Mouse (Mus musculus): Measurements from ENCODE around the gene Gbx1. TPM values are rescaled to one million over a fixed set of nuclear protein-coding genes. Genes with fewer than 3 reads are reported as not detected.

Gbx1 gene
- total and polyA plus RNA-seq, 2 experiments from 2014 or later: 4.1 to 6.5 TPM

DNA sequence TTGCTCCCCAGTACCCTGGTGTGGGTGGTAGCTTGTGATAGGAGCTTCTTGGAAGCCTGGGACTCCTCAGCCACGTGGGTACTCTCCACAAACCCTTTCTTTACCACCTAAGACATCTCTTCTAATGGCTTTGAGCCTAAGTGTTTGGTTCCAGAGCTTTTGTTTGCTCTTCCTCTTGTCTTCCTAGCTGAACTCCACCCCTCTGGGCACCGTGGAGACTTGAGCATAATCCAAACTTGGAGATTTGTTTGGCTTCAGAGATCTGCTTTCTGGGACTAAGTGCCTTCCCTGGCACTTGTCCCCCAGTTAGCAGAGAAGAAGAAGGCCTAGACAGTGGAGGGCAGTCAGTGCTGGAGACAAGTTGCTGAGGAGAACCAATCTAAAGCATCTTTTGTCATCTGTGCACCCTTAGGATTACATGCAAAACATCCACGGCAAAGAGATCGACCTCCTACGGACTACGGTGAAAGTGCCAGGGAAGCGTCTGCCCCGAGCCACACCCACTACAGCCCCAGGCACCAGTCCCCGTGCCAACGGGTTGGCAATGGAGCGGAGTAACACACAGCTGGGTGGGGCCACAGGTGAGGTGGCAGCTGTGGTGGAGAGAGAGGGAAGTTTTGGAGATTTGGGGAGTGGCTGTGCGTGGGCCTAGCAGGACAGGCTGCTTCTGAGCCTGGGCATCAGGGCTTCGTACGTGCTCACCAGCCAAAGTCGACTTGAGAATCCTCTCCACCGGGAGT, 34.3 kb downstream of the Gbx1 start:
- no peaks in the 10 kb centered on the region for H3K4me1 ChIP-seq (ENCODE audit: insufficient read depth, low read length)
- peaks cover 56% of the 10 kb centered on the region for H3K36me3 ChIP-seq (ENCODE audit: insufficient read depth, low read length)
- WGBS: 73% methylated on average over 16 of the region's 16 CpGs
- DNase-seq (ENCODE audit: low spot score) (no peak), ATAC-seq (no peak)
- no peak for TF ChIP-seq CTCF (IDR thresholded peaks at IDR 0.05; ENCODE audit: low read depth)
- no peak overlapping the region for H3K4me3 ChIP-seq (ENCODE audit: low read length)
- H3K9ac ChIP-seq (replicated peaks; ENCODE audit: low read length): no peak overlapping the region
- no peak overlapping the region for H3K27ac ChIP-seq
- H3K4me2 ChIP-seq (ENCODE audit: low read depth, low read length): no peak overlapping the region
- H3K27me3 ChIP-seq (ENCODE audit: insufficient read depth, low read length): no peaks in the 10 kb centered on the region
- no peaks in the 10 kb centered on the region for H3K9me3 ChIP-seq (ENCODE audit: low read length)

GRCm38 (mm10) chr5:24490413-24490920, 36.5 kb downstream of the Gbx1 start:
- H3K4me3 ChIP-seq (ENCODE audit: low read length): no peak overlapping the region
- DNase-seq (ENCODE audit: low spot score): peak; percentile 57
- peaks cover 12% of the 10 kb centered on the region for H3K4me1 ChIP-seq (ENCODE audit: insufficient read depth, low read length)
- WGBS: 71% methylated on average over 14 of the region's 14 CpGs
- no peaks in the 10 kb centered on the region for H3K27me3 ChIP-seq (ENCODE audit: insufficient read depth, low read length)
- TF ChIP-seq CTCF (IDR thresholded peaks at IDR 0.05; ENCODE audit: low read depth): no peak
- H3K27ac ChIP-seq: no peak overlapping the region
- H3K36me3 ChIP-seq (ENCODE audit: insufficient read depth, low read length): peaks cover 57% of the 10 kb centered on the region
- no peak overlapping the region for H3K9ac ChIP-seq (replicated peaks; ENCODE audit: low read length)
- no peak; the same call in 1 of the 2 replicates for ATAC-seq
- H3K4me2 ChIP-seq (ENCODE audit: low read depth, low read length): no peak overlapping the region
- no peaks in the 10 kb centered on the region for H3K9me3 ChIP-seq (ENCODE audit: low read length)

DNA sequence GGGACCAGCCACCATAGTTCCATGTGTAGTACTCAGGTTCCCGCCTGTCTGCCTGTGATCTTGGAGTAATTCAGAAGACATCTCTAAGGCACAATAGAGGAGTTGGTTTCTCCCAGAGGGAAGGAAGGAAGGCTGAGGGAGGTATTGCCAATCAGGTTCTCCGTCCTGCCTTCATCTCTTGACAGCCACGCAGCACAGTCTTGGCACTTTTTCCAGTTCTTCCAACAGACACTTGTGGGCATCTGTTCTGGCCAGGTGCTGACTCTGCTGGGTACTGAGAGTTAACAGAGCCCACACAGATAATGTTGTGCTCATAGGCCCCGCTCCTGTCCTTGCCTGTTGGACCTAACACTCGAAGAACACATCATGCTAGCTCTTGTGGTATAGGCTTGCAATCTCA, 40.3 kb downstream of the Gbx1 start:
- H3K4me1 ChIP-seq (ENCODE audit: insufficient read depth, low read length): peaks cover 20% of the 10 kb centered on the region
- no peak for TF ChIP-seq CTCF (IDR thresholded peaks at IDR 0.05; ENCODE audit: low read depth)
- no peaks in the 10 kb centered on the region for H3K9me3 ChIP-seq (ENCODE audit: low read length)
- no peaks in the 10 kb centered on the region for H3K27me3 ChIP-seq (ENCODE audit: insufficient read depth, low read length)
- no peak overlapping the region for H3K9ac ChIP-seq (replicated peaks; ENCODE audit: low read length)
- no peak for DNase-seq (ENCODE audit: low spot score)
- H3K27ac ChIP-seq: peak overlapping the region; percentile 27; the same call in 1 of the 2 replicates
- H3K4me3 ChIP-seq (ENCODE audit: low read length): no peak overlapping the region
- peaks cover 49% of the 10 kb centered on the region for H3K36me3 ChIP-seq (ENCODE audit: insufficient read depth, low read length)
- WGBS: 69% methylated on average over 5 of the region's 5 CpGs
- no peak for ATAC-seq
- no peak overlapping the region for H3K4me2 ChIP-seq (ENCODE audit: low read depth, low read length)

DNA sequence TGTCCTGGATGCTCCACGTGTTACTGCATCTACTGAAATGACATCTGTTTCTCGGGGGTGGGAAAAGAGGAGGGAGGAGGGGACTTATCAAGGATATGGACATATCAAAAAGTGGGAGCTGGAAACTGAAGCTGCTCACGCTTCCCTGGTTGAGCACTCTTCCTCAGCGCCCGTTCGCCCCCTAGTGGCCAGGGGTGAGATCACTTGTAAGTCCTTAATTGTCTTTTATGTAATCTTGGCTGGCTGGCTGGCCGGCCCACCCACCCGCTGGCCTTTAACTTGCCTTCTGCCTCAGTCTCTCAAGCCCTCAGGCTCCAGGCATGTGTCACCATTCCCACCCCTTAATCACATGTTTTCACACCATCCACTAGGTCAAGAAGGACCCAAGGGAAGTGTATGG, 40.9 kb downstream of the Gbx1 start:
- Histone ChIP-seq H3K4me3 (ENCODE audit: low read length) (no peak overlapping the region), H3K27ac (peak overlapping the region; percentile 45; the same call in 1 of the 2 replicates), H3K4me2 (ENCODE audit: low read depth, low read length) (no peak overlapping the region), H3K9ac (replicated peaks; ENCODE audit: low read length) (no peak overlapping the region), H3K27me3 (ENCODE audit: insufficient read depth, low read length) (no peaks in the 10 kb centered on the region), H3K4me1 (ENCODE audit: insufficient read depth, low read length) (peaks cover 20% of the 10 kb centered on the region), H3K36me3 (ENCODE audit: insufficient read depth, low read length) (peaks cover 44% of the 10 kb centered on the region), H3K9me3 (ENCODE audit: low read length) (no peaks in the 10 kb centered on the region)
- ATAC-seq (0 out of 2 replicates have a peak, but pooled peaks have one; percentile 15), DNase-seq (ENCODE audit: low spot score) (peak; percentile 93)
- TF ChIP-seq CTCF (IDR thresholded peaks at IDR 0.05; ENCODE audit: low read depth): peak; percentile 96
- 5% methylated on average over 8 of the region's 8 CpGs for WGBS

GRCm38 (mm10) chr5:24484963-24485362, 42.0 kb downstream of the Gbx1 start:
- Histone ChIP-seq H3K27me3 (ENCODE audit: insufficient read depth, low read length) (no peaks in the 10 kb centered on the region), H3K4me1 (ENCODE audit: insufficient read depth, low read length) (peaks cover 20% of the 10 kb centered on the region), H3K36me3 (ENCODE audit: insufficient read depth, low read length) (peaks cover 44% of the 10 kb centered on the region), H3K9ac (replicated peaks; ENCODE audit: low read length) (no peak overlapping the region; the same call in 1 of the 2 replicates), H3K27ac (peak overlapping the region; percentile 45; the same call in 1 of the 2 replicates), H3K9me3 (ENCODE audit: low read length) (no peaks in the 10 kb centered on the region), H3K4me3 (ENCODE audit: low read length) (no peak overlapping the region), H3K4me2 (ENCODE audit: low read depth, low read length) (peak overlapping the region; percentile 34)
- 18% methylated on average over 22 of the region's 22 CpGs for WGBS
- no peak for TF ChIP-seq CTCF (IDR thresholded peaks at IDR 0.05; ENCODE audit: low read depth)
- DNase-seq (ENCODE audit: low spot score): peak; percentile 46
- ATAC-seq: no peak

DNA sequence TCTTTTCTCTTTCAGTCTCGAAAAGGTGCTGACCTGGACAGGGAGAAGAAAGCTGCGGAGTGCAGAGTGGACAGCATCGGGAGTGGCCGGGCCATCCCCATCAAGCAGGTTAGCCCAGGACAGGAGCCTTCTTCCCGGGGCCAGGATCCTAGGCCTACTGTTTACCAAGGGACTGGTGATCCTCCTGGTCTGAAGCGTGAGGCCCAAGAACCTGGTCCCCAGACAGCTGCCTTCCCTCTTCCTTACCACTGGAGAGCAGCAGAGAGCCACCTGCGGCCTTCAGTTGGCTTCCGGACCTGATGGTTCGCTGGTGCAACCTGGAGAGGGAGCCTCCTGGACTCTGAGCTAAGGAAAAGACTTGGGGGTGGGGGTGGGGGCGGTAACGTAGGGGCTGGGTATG, 43.7 kb downstream of the Gbx1 start:
- Histone ChIP-seq H3K27ac (no peak overlapping the region), H3K4me1 (ENCODE audit: insufficient read depth, low read length) (peaks cover 20% of the 10 kb centered on the region), H3K9me3 (ENCODE audit: low read length) (no peaks in the 10 kb centered on the region), H3K36me3 (ENCODE audit: insufficient read depth, low read length) (peaks cover 44% of the 10 kb centered on the region), H3K4me2 (ENCODE audit: low read depth, low read length) (no peak overlapping the region), H3K4me3 (ENCODE audit: low read length) (no peak overlapping the region), H3K27me3 (ENCODE audit: insufficient read depth, low read length) (no peaks in the 10 kb centered on the region), H3K9ac (replicated peaks; ENCODE audit: low read length) (no peak overlapping the region)
- ATAC-seq (peak; percentile 43), DNase-seq (ENCODE audit: low spot score) (peak; percentile 88)
- WGBS: 28% methylated on average over 11 of the region's 11 CpGs
- peak; percentile 91 for TF ChIP-seq CTCF (IDR thresholded peaks at IDR 0.05; ENCODE audit: low read depth)
